ENCODE assay signal across 8 mouse cellular contexts in the genomic region with DNA sequence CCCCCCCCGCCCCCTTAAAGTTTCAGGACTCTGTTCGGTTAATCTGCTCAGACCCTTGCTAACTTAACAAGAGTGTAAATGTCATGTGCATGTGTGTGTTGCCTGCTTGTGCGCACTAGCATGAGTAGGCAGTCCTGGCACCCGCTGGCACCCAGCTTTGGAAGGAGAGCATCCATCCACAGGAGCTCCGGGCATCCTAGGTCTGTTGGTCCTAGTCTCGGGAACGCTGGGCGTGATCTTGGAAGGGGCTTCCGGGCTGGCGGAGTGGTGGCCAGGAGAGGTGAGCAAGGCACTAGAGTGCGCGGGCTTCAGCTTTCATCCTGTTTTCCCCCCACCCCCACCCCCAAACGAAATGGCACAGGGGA. TPM values are rescaled to one million over a fixed set of nuclear protein-coding genes. Genes with fewer than 3 reads are reported as not detected.
DNase-seq lines count a peak whose midpoint lies in the region; ATAC-seq lines count a peak whose summit lies in the region.

Gene Agpat4, plus strand, starts transcription at position 144 of the 365 bp plus-strand sequence.

- ATAC-seq in forebrain, embryonic 16.5 days: peak; percentile 38
- ATAC-seq in limb, embryonic 12.5 days (ENCODE audit: insufficient number of reproducible peaks, insufficient read depth, low FRiP score, low TSS enrichment, low read depth): peak; percentile 72
- ATAC-seq in midbrain, embryonic 12.5 days (ENCODE audit: low FRiP score, low read depth): peak; percentile 65

- H3K27me3 ChIP-seq in forebrain, embryonic 16.5 days (replicated peaks; ENCODE audit: control insufficient read depth, insufficient read depth, low read length): no peaks in the 10 kb centered on the region
- no peaks in the 10 kb centered on the region for H3K27me3 ChIP-seq in limb, embryonic 12.5 days
- no peaks in the 10 kb centered on the region for H3K27me3 ChIP-seq in midbrain, embryonic 12.5 days
- H3K27me3 ChIP-seq in splenic B cell, adult 2 months (ENCODE audit: control insufficient read depth, insufficient read depth, low read length, poor library complexity, severe bottlenecking): no peaks in the 10 kb centered on the region

- H3K9ac ChIP-seq in forebrain, embryonic 16.5 days (replicated peaks; ENCODE audit: low read depth, low read length): peak within 1 kb of the TSS; percentile 67
- peak within 1 kb of the TSS; percentile 75 for H3K9ac ChIP-seq in limb, embryonic 12.5 days (replicated peaks)
- peak within 1 kb of the TSS; percentile 79 for H3K9ac ChIP-seq in midbrain, embryonic 12.5 days (replicated peaks)

- peaks cover 24% of the 10 kb centered on the region for H3K4me1 ChIP-seq in forebrain, embryonic 16.5 days (replicated peaks; ENCODE audit: control insufficient read depth, insufficient read depth, low read length)
- H3K4me1 ChIP-seq in limb, embryonic 12.5 days (replicated peaks): peaks cover 20% of the 10 kb centered on the region
- H3K4me1 ChIP-seq in midbrain, embryonic 12.5 days: peaks cover 21% of the 10 kb centered on the region

- peak; percentile 16 for DNase-seq in ovary, postnatal 10 days (ENCODE audit: low spot score)
- DNase-seq in ovary, adult 18-20 months (ENCODE audit: low spot score): no peak
- peak; percentile 62 for DNase-seq in cerebellum, adult 11-12 months
- peak; percentile 39 for DNase-seq in kidney, adult 18-20 months
- DNase-seq in splenic B cell, adult 2 months (ENCODE audit: low read depth, low spot score): peak; percentile 27

- WGBS in forebrain, embryonic 16.5 days: under 1% methylated on average over 13 of the region's 13 CpGs
- WGBS in limb, embryonic 12.5 days: under 1% methylated on average over 12 of the region's 13 CpGs
- under 1% methylated on average over 13 of the region's 13 CpGs for WGBS in midbrain, embryonic 12.5 days

- H3K4me2 ChIP-seq in forebrain, embryonic 16.5 days (ENCODE audit: low read length): peak within 1 kb of the TSS; percentile 95
- peak within 1 kb of the TSS; percentile 83 for H3K4me2 ChIP-seq in limb, embryonic 12.5 days
- peak within 1 kb of the TSS; percentile 88 for H3K4me2 ChIP-seq in midbrain, embryonic 12.5 days (replicated peaks)

- peak within 1 kb of the TSS; percentile 70 for H3K4me3 ChIP-seq in forebrain, embryonic 16.5 days (replicated peaks; ENCODE audit: low read length)
- H3K4me3 ChIP-seq in limb, embryonic 12.5 days (replicated peaks): peak within 1 kb of the TSS; percentile 63
- H3K4me3 ChIP-seq in midbrain, embryonic 12.5 days: peak within 1 kb of the TSS; percentile 70

- no peaks in the 10 kb centered on the region for H3K9me3 ChIP-seq in forebrain, embryonic 16.5 days (ENCODE audit: control insufficient read depth, low read length)
- no peaks in the 10 kb centered on the region for H3K9me3 ChIP-seq in limb, embryonic 12.5 days
- H3K9me3 ChIP-seq in midbrain, embryonic 12.5 days: no peaks in the 10 kb centered on the region

- H3K27ac ChIP-seq in forebrain, embryonic 16.5 days (ENCODE audit: low read length): peak within 1 kb of the TSS; percentile 95
- peak within 1 kb of the TSS; percentile 98 for H3K27ac ChIP-seq in limb, embryonic 12.5 days
- H3K27ac ChIP-seq in midbrain, embryonic 12.5 days (replicated peaks): peak within 1 kb of the TSS; percentile 94

- H3K36me3 ChIP-seq in forebrain, embryonic 16.5 days (ENCODE audit: control insufficient read depth, insufficient read depth): no peaks in the 10 kb centered on the region
- H3K36me3 ChIP-seq in limb, embryonic 12.5 days: peaks cover 4% of the 10 kb centered on the region; the same call in 1 of the 2 replicates
- no peaks in the 10 kb centered on the region for H3K36me3 ChIP-seq in midbrain, embryonic 12.5 days
- no peaks in the 10 kb centered on the region for H3K36me3 ChIP-seq in splenic B cell, adult 2 months (ENCODE audit: control insufficient read depth, insufficient read depth, low read length, poor library complexity, severe bottlenecking)

RNA-seq across cellular contexts. Expression of gene Agpat4, which starts in this region (rescaled TPM):
- 49.1 and 57.6 TPM in 2 replicates for polyA plus RNA-seq in forebrain, embryonic 16.5 days (2015; fragmentation: Nextera tagmentation; extraction: Ambion mirVana)
- 41.1 and 44.1 TPM in 2 replicates for polyA plus RNA-seq in limb, embryonic 12.5 days (2016; fragmentation: Nextera tagmentation; extraction: Ambion mirVana)
- polyA plus RNA-seq in midbrain, embryonic 12.5 days (2016; fragmentation: Nextera tagmentation; extraction: Ambion mirVana): 42.4 and 43.7 TPM in 2 replicates
